Mouse (Mus musculus): ENCODE data around the gene Oscp1. TPM values are rescaled to one million over a fixed set of nuclear protein-coding genes. Genes with fewer than 3 reads are reported as not detected.
"Not testable (repeated sequence)": the region's sequence is repeated elsewhere in the genome, so short reads cannot be mapped to it uniquely, and the experiment has no call there.

Gene Oscp1
- polyA plus RNA-seq, 1 experiment from 2014 or later = 27.8 TPM

DNA sequence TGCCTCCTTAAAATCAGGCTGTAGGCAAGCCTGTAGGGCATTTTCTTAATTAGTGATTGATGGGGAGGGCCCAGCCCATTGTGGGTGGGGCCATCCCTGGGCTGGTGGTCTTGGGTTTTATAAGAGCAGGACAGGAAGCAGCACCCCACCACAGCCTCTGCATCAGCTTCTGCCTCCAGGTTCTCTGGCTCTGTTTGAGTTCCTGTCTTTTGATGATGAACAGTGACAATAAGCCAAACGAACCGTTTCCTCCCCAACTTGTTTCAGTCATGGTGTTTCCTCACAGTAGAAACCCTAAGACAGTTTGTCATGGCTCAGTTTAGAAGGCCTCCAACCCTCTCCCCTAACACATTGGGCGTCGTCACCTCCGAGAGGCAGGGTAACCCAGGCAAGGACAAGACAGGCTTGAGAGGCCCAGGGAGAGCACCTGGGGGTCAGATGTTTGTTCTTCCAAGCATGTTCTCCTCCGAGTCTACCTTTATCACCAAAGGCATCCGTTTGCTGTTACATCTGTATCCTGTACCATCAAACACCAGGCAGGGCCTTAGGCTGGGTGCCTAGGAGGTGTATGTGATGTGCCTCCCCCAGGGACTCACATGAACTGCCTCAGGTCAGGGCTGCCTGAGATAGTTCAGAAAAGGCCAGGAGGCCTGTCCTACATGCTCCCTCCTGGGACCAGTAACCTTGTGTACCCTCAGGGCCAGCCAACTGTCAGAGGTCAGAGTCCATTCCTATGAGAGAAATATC is 31.9 kb downstream of the Oscp1 start:
- Histone ChIP-seq H3K27me3 (no peaks in the 10 kb centered on the region), H3K9me3 (replicated peaks) (no peaks in the 10 kb centered on the region), H3K27ac (no peak overlapping the region), H3K4me2 (no peak overlapping the region), H3K4me1 (0 out of 2 replicates have a peak, but pooled peaks cover 3% of the 10 kb centered on the region), H3K36me3 (ENCODE audit: poor library complexity, severe bottlenecking) (no peaks in the 10 kb centered on the region), H3K4me3 (no peak overlapping the region), H3K9ac (no peak overlapping the region)
- ATAC-seq = no peak
- WGBS = 80% methylated on average over 7 of the region's 7 CpGs

DNA sequence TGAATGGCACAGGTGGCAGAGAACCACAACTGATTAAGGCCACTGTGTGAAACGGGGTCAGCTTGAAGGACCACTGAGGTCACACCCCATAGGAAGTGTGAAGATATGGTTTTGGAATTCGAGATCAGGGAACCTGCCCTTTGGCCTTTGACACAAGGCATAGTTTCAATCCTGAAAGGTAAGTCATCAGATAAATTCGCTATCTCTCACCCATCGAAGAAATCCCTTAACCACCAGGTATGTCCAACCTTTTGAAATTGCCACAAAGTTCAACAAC is 32.4 kb downstream of the Oscp1 start:
- 83% methylated on average over 4 of the region's 4 CpGs for WGBS
- no peak for ATAC-seq

DNA sequence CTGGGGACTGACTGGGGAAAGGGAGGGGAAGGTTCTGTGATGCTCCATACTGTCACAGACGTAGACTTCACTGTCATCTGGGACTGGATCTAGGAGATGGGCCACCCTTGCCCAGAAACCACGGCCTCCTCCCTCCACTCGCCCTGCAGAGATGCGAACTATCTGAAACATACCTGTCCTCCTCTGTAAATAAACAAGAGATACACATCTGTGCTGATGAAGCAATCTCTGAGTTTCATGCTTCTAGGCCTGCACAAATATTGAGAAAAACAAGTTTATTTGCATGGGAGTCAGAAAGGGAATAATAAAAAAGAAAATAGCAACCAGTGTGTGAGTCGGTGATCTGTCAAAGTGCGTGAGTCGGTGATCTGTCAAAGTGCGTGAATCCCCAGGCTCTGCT is 33.5 kb downstream of the Oscp1 start:
- Histone ChIP-seq H3K36me3 (ENCODE audit: poor library complexity, severe bottlenecking) (no peaks in the 10 kb centered on the region), H3K27ac (no peak overlapping the region), H3K9me3 (replicated peaks) (no peaks in the 10 kb centered on the region), H3K27me3 (no peaks in the 10 kb centered on the region), H3K4me2 (no peak overlapping the region), H3K4me1 (peaks cover 2% of the 10 kb centered on the region; the same call in 1 of the 2 replicates), H3K9ac (no peak overlapping the region), H3K4me3 (no peak overlapping the region)
- ATAC-seq = no peak
- 84% methylated on average over 8 of the region's 8 CpGs for WGBS

More for the DNA sequence above, 32.4 kb downstream of the Oscp1 start:
- H3K9ac ChIP-seq = no peak overlapping the region
- no peak overlapping the region for H3K4me2 ChIP-seq
- H3K27me3 ChIP-seq = no peaks in the 10 kb centered on the region
- H3K9me3 ChIP-seq (replicated peaks) = no peaks in the 10 kb centered on the region
- no peaks in the 10 kb centered on the region for H3K36me3 ChIP-seq (ENCODE audit: poor library complexity, severe bottlenecking)
- H3K4me1 ChIP-seq = 0 out of 2 replicates have a peak, but pooled peaks cover 3% of the 10 kb centered on the region
- no peak overlapping the region for H3K27ac ChIP-seq
- H3K4me3 ChIP-seq = no peak overlapping the region

DNA sequence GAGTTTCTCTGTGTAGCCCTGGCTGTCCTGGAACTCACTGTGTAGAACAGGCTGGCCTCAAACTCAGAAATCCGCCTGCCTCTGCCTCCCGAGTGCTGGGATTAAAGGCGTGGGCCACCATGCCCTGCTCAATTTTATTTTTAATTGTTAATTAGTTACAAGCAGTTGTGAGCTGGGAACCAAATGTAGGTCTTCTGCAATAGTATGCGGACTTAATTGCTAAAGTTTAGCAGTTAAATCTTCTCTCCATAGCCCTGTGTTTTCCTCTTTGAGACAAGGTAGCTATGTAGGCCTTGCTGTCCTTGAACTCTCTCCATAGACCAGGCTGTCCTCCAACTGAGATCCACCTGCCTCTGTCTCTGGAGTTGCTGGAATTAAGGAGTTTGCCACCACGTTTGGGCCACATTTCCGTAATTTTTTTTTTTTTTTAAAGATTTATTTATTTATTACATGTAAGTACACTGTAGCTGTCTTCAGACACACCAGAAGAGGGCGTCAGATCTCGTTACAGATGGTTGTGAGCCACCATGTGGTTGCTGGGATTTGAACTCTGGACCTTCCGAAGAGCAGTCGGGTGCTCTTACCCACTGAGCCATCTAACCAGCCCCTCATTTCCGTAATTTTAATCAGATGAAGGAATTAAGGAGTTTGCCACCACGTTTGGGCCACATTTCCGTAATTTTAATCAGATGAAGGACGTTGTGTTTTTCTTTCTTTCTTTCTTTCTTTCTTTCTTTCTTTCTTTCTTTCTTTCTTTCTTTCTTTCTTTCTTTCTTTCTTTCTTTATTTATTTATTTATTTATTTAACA is 37.5 kb downstream of the Oscp1 start:
- 58% methylated on average over 14 of the region's 14 CpGs for WGBS
- H3K9me3 ChIP-seq (replicated peaks); H3K27me3 ChIP-seq; H3K9ac ChIP-seq; H3K4me3 ChIP-seq; ATAC-seq; H3K4me2 ChIP-seq; H3K27ac ChIP-seq: not testable (repeated sequence)
- Histone ChIP-seq H3K36me3 (ENCODE audit: poor library complexity, severe bottlenecking) (peaks cover 17% of the 10 kb centered on the region; the same call in 1 of the 2 replicates), H3K4me1 (peaks cover 16% of the 10 kb centered on the region)

DNA sequence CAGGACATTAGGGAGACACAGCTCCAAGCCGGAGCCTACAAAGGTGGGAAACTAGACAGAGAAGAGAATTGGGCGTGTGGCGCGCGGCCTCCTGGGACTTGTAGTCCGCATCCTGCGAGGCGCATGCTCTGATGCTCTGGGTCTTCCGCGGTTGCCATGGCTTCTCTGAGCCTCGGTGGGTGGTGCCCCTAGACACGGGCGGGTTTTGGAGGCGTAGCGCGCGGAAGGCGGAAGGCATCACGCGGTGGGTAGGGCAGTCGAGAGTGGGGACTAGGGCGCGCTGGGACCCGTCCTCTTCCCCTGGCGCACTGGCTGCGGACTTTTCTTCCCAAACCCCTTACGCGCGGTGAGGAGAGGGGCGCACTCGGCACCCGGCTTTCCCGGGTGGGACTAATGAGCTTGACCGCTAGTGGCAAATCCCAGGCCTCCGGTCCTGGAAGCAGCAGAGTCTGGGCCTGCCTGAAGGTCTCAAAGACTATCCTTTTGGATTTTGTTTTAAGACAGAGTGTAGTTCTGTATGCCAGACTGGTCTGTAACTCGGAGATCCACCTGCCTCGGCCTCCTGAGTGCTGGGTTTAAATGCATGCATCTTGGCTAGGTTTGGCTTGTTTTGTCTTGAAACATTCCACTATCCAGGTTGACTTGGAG is 38.2 kb downstream of the Oscp1 start, which contains the start of gene Lsm10:
TSS of gene Lsm10 (plus strand) at position 160 of the 648 bp plus-strand sequence.
- H3K36me3 ChIP-seq (ENCODE audit: poor library complexity, severe bottlenecking) = peaks cover 17% of the 10 kb centered on the region; the same call in 1 of the 2 replicates
- H3K4me2 ChIP-seq = peak within 1 kb of the TSS; percentile 69
- peaks cover 18% of the 10 kb centered on the region for H3K4me1 ChIP-seq
- peak within 1 kb of the TSS; percentile 81 for H3K27ac ChIP-seq
- ATAC-seq = peak; percentile 99
- peak within 1 kb of the TSS; percentile 66 for H3K4me3 ChIP-seq
- 3% methylated on average over 37 of the region's 37 CpGs for WGBS
- no peaks in the 10 kb centered on the region for H3K9me3 ChIP-seq (replicated peaks)
- H3K27me3 ChIP-seq = no peaks in the 10 kb centered on the region
- H3K9ac ChIP-seq = peak within 1 kb of the TSS; percentile 76

DNA sequence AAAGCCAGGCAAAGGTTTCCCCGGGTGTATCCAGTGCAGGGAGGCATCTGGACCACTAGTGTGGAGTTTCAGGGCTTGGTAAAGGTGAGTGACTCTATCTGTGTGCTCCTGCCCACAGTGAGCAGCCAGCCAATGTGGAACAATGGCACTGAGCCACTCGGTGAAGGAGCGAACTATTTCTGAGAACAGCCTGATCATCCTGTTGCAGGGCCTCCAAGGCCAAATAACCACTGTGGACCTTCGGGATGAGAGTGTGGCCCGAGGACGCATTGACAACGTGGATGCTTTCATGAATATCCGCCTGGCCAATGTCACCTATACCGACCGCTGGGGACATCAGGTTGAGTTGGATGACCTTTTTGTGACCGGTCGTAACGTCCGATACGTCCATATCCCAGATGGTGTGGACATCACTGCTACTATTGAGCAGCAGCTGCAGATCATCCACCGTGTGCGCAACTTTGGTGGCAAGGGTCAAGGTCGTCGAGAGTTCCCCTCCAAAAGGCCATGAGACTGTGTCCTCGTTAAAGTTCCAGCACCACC is 39.4 kb downstream of the Oscp1 start:
- Histone ChIP-seq H3K27me3 (no peaks in the 10 kb centered on the region), H3K9me3 (replicated peaks) (no peaks in the 10 kb centered on the region), H3K4me2 (no peak overlapping the region), H3K4me1 (peaks cover 29% of the 10 kb centered on the region), H3K9ac (0 out of 2 replicates have a peak overlapping the region, but pooled peaks have one; percentile 76), H3K27ac (no peak overlapping the region), H3K4me3 (no peak overlapping the region), H3K36me3 (ENCODE audit: poor library complexity, severe bottlenecking) (peaks cover 17% of the 10 kb centered on the region; the same call in 1 of the 2 replicates)
- 94% methylated on average over 20 of the region's 20 CpGs for WGBS
- ATAC-seq = no peak

DNA sequence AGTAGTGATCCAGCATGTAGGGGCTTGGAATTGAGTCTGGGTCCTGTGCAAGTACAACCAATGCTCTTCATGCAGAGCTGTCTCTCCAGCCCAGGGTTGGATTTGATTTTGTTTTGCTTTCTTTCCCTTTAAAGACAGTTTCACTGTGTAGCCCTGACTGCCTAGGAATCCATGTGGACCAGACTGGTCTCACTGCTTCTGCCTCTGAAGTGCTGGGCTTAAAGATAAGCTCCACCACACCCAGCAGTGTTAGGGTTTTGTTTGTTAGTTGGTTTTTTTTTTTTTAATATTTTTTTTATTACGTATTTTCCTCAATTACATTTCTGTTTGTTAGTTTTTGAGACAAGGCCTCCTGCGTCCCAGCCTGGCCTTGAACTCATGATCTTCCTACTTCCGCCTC is 41.0 kb downstream of the Oscp1 start:
- peaks cover 17% of the 10 kb centered on the region; the same call in 1 of the 2 replicates for H3K36me3 ChIP-seq (ENCODE audit: poor library complexity, severe bottlenecking)
- H3K9ac ChIP-seq = no peak overlapping the region; the same call in 1 of the 2 replicates
- H3K27me3 ChIP-seq = no peaks in the 10 kb centered on the region
- H3K4me3 ChIP-seq = no peak overlapping the region
- no peak overlapping the region for H3K4me2 ChIP-seq
- H3K9me3 ChIP-seq (replicated peaks) = no peaks in the 10 kb centered on the region
- WGBS = 97% methylated on average over 3 of the region's 3 CpGs
- no peak for ATAC-seq
- H3K27ac ChIP-seq = no peak overlapping the region
- peaks cover 36% of the 10 kb centered on the region for H3K4me1 ChIP-seq

DNA sequence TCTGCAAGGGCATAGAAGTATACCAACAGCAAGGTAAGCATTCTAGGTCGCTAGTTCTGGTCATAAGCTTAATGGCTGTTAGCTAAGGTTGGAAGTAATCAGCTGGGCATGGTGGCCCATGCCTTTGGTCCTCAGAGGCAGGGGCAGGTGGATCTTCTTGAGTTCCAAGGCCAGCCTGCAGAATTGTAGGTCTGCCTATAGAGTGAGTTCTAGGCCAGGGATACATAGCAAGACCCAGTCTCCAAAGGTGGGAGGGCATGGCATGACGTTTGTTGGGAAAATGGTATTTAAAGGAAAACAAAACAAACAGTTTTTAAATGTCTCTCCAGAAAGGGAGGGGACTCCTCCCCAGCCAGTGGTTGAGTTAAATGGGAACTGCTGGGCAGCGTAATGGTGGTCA is 42.4 kb downstream of the Oscp1 start:
- Histone ChIP-seq H3K9ac (no peak overlapping the region), H3K9me3 (replicated peaks) (no peaks in the 10 kb centered on the region), H3K36me3 (ENCODE audit: poor library complexity, severe bottlenecking) (peaks cover 17% of the 10 kb centered on the region; the same call in 1 of the 2 replicates), H3K4me3 (no peak overlapping the region), H3K27ac (no peak overlapping the region), H3K27me3 (no peaks in the 10 kb centered on the region), H3K4me2 (no peak overlapping the region), H3K4me1 (peaks cover 50% of the 10 kb centered on the region)
- 89% methylated on average over 3 of the region's 3 CpGs for WGBS
- ATAC-seq = no peak

DNA sequence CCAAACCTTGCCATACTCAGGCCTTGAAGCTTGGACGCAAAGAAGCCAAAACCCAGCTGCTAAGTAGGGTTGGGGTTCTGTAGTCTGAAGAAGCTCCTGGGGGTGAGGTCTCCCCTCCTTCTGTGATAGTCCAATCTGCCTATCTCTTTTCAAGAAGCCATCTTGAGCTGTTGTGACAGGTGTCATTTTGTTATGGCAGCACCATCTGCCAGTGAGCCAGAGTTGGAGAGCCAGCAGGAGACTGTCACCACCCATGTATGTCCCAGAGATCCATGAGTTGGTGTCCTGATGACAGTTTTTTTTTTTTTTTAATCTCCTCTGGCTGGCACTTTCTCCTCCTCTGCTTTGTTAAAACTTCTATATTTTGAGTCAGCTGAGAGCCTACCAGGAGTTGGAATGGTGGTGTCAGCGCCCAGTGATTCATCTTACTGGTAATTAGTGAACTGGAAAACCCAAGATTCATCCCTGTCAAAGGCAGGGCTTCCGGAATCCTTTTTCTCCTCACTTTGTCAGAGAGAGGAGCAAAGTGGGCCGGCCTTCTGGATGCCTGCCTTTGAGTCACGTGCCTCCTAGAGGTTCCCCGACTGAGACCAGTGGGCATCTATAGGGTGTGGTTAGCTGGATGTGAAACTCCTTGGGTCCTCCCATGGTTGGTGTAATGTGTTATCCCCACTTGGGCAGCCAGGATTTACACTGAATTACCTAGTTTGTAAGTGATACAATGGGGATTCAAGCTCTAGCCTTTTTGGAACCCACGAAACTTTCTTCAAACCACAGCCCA is 43.9 kb downstream of the Oscp1 start:
- WGBS = 39% methylated on average over 7 of the region's 7 CpGs
- peaks cover 50% of the 10 kb centered on the region for H3K4me1 ChIP-seq

DNA sequence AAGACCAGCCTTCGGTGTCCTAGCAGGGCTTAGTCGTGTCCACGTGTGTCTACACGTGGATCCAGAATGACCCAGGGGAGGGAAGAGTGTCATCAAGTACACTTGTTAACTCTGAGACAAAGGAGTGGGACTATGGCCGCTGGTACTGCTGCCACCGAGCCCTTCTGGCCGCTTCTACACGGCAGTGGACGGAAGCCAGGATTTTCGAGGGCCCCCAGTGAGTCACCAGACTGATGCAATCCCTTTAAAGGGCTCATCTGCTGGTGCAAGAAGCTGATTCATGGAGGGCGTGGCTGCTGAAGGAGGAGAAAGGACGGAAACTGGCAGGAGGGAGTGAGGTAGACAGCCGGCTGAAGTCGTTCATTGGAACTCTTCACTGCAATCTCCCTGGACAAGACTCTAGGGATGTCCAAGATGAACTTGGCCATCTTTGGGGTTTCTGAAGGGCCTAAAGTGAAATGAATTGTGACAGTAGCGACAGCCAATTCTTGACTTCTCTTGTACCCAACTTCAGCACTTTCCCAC is 44.8 kb downstream of the Oscp1 start:
- ATAC-seq = peak; percentile 25
- Histone ChIP-seq H3K4me2 (peak overlapping the region; percentile 97), H3K36me3 (ENCODE audit: poor library complexity, severe bottlenecking) (peaks cover 13% of the 10 kb centered on the region; the same call in 1 of the 2 replicates), H3K9ac (peak overlapping the region; percentile 60), H3K4me1 (peaks cover 54% of the 10 kb centered on the region), H3K4me3 (peak overlapping the region; percentile 93), H3K9me3 (replicated peaks) (no peaks in the 10 kb centered on the region), H3K27ac (peak overlapping the region; percentile 88), H3K27me3 (no peaks in the 10 kb centered on the region)
- under 1% methylated on average over 15 of the region's 15 CpGs for WGBS

More for the DNA sequence above, 43.9 kb downstream of the Oscp1 start:
- no peak for ATAC-seq
- Histone ChIP-seq H3K4me2 (peak overlapping the region; percentile 97), H3K4me3 (peak overlapping the region; percentile 93; the same call in 1 of the 2 replicates), H3K27ac (peak overlapping the region; percentile 88), H3K9me3 (replicated peaks) (no peaks in the 10 kb centered on the region), H3K27me3 (no peaks in the 10 kb centered on the region), H3K36me3 (ENCODE audit: poor library complexity, severe bottlenecking) (peaks cover 17% of the 10 kb centered on the region; the same call in 1 of the 2 replicates), H3K9ac (no peak overlapping the region)

DNA sequence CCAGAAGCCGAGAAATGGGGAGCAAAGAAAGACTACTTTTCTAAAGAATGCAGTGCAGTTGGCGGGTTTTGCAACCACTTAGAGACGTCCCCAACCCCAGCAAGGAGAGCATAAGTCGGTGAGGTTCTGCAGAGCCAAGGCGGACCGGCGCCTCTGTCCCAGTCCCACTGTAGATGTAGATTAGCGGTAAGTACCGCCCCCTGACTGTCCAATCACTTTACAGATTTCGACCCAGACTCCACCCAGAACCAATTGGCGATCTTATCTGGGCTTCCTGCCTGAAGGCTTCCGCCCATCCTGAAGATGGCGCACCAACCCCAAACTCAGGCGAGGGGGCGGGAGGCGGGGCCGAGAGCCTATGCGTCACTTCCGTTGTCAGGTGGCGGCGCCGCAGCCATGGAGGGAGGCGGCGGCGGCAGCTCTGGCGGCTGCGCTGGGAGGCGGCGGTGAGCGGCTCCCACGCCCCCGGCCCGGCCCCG is 45.3 kb downstream of the Oscp1 start, which contains the start of gene Stk40:
TSS of gene Stk40 (plus strand) at position 368 of the 479 bp plus-strand sequence.
- Histone ChIP-seq H3K9me3 (replicated peaks) (no peaks in the 10 kb centered on the region), H3K27me3 (no peaks in the 10 kb centered on the region), H3K4me1 (peaks cover 59% of the 10 kb centered on the region), H3K27ac (peak within 1 kb of the TSS; percentile 88), H3K4me2 (peak within 1 kb of the TSS; percentile 97), H3K9ac (peak within 1 kb of the TSS; percentile 87), H3K36me3 (ENCODE audit: poor library complexity, severe bottlenecking) (peaks cover 8% of the 10 kb centered on the region; the same call in 1 of the 2 replicates), H3K4me3 (peak within 1 kb of the TSS; percentile 93)
- WGBS = 0% methylated on average over 25 of the region's 34 CpGs
- ATAC-seq = peak; percentile 98

Data from forebrain, embryonic 13.5 days (tissue).